Mouse (Mus musculus): Measurements from ENCODE around the gene Plscr4. TPM values are rescaled to one million over a fixed set of nuclear protein-coding genes. Genes with fewer than 3 reads are reported as not detected.

Plscr4 gene
- total RNA-seq, 1 experiment from 2014 or later = 0.23 TPM

DNA sequence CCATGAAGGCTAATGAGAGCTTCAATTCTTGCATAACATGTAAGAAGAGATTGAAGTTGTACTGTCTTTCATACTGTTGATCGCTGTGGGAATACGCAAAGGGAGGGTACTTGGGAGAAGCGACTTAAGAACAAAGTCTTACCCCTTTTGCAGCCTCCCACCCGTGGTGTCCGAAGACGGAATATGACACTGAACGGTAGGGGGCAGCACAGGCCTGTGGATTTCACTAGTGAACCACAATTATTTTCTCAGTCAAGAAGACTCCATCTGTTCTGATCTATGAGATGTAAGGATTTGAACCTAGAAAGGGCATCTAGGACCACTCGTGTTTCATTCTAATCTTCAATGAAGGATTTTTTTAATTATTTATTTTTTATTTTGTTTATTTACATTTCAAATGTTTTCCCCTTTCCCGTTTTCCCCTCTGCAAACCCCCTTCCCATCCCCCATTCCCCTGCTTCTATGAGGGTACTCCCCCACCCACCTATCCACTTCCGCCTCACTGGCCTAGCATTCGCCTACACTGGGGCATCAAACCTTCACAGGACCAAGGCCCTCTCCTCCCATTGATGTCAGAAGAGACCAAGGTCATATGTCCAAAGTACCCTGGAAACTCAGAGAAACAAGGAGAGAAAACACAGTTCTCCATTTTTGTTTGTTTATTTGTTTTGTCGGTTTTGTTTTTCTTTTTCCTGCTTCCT, 42.7 kb downstream of the Plscr4 start:
- no peak for ATAC-seq (ENCODE audit: extremely low read depth, insufficient number of reproducible peaks, low FRiP score, poor library complexity, severe bottlenecking)

DNA sequence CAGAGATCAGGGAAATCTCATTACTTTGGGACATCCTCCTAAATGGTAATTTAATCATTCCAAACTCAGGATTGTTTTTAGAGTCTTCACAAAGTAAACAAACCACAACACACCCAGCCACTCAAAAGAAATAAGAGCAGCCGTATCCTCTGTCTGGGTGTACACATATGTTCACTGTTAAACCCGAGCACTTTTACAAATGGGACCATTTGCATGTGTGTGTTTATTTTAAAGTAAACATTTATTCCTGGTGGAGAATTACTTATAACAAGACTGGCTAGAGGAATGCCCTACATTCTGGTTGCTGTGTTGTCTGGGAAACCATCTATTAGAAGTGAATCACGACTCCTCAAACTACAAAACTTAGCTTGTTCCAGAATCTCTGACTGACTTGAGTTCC, 47.1 kb downstream of the Plscr4 start:
- ATAC-seq (ENCODE audit: extremely low read depth, insufficient number of reproducible peaks, low FRiP score, poor library complexity, severe bottlenecking) = no peak

DNA sequence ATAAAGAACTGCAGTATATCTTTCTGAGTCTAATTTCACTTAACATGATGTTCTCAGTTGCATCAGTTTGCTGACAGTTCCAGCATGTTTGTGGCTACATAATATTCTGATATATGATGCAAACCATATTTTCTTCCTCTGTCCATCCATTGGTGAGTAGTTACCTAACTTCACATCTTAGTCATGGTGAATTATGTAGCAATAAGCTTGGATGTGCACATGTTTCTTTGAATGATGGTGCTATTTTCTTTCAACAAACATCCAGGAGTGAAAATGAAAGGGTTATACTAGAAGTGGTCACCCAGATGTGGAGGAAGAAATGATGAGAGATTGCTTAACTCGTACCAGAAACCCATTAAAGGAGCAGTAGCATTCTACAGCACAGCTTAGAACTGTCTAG, 47.7 kb downstream of the Plscr4 start:
- no peak for ATAC-seq (ENCODE audit: extremely low read depth, insufficient number of reproducible peaks, low FRiP score, poor library complexity, severe bottlenecking)

DNA sequence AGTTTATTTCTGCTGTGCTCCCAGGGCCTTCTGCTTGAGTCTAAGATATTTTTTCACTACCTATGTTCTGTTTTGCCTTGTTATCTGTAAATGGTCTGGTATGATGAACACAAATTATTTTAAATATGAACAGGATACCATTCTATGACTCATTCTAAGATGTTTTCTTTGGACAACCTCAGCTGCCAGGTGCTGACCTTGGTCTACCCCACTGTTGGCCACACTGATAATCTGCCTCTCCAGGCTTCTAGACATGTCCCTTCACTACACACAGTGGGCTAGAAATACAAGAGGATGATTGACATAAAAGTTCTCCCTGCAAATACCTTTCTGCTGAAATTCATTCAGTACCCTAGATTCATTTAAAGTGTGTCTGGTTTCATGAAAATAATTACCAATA, 54.5 kb downstream of the Plscr4 start:
- ATAC-seq (ENCODE audit: extremely low read depth, insufficient number of reproducible peaks, low FRiP score, poor library complexity, severe bottlenecking) = no peak

DNA sequence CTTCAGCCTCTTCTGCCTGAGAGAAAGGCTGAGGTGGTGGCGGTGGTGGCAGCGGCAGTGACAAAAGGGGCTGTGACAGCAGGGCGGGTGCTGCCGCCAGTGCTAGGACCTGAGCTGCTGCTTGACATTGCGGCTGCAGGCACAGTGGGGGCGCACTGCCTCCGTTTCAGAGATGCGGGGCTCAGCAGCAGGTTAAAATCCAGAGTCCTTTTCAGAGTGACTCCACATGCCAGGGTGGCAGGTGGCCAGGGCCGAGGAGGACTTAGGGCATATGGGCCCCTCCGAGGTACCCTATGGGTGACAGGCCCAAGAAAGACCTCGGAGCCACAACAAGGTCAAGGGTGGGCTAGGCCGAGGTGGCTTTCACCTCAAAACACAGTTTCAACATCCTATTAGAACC, 59.9 kb downstream of the Plscr4 start:
- ATAC-seq (ENCODE audit: extremely low read depth, insufficient number of reproducible peaks, low FRiP score, poor library complexity, severe bottlenecking) = no peak

DNA sequence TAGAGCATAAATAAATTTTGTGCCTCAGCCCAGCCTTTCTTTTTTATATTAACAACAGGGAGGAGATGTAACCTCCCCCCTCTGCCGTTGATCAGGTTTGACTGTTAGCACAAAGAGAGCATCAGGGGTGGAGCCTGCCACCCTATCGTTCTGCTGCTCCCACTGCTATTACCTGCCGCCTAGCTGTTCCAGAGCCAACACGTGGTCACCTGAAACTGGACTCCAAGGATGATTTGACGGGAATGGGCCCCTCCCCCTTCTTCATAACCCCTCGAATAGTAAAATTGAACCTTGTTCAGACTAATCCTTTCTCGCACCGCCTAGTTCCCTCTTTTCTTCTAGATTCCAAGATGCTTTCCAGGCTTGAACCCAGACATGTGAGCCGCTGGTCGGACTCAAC, 63.6 kb downstream of the Plscr4 start:
- ATAC-seq (ENCODE audit: extremely low read depth, insufficient number of reproducible peaks, low FRiP score, poor library complexity, severe bottlenecking) = no peak

DNA sequence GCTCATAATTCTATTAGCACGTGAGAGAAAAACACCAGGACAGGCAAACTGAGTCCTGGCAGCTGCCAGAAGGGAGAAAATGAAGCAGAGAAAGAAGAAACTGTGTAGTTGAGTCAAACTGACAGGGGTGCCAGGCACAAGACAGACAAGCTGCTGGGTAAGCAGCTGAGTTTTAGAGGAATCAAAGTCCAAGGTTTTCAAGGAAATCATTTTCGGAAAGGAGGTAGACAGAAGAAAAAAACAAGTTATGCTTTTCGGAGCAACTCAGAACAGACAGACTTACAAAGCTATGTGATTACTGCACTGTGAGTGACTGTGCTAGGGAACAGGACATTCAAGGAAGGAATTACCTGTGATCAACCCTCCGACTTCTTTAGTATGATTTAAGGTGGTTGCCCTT, 67.3 kb downstream of the Plscr4 start:
- ATAC-seq (ENCODE audit: extremely low read depth, insufficient number of reproducible peaks, low FRiP score, poor library complexity, severe bottlenecking) = no peak

DNA sequence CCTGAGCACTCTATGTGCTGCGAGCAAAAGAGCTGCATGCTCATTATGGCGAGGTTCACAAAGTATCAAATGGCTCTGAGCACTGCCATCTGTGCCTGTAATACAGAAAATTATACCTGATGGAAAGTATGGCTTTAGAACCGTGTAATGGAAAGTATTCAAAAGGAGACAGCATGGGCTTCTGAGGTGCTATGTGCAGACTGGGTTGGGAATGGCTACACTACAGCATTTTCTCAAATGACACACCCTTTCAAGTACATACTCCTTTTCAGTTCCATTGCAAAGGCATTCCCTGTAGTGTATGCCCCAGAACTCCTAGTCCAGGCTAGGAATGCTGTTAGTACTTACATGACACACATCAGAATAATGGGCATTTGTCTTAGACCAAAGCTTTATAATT, 72.9 kb downstream of the Plscr4 start:
- no peak for ATAC-seq (ENCODE audit: extremely low read depth, insufficient number of reproducible peaks, low FRiP score, poor library complexity, severe bottlenecking)

DNA sequence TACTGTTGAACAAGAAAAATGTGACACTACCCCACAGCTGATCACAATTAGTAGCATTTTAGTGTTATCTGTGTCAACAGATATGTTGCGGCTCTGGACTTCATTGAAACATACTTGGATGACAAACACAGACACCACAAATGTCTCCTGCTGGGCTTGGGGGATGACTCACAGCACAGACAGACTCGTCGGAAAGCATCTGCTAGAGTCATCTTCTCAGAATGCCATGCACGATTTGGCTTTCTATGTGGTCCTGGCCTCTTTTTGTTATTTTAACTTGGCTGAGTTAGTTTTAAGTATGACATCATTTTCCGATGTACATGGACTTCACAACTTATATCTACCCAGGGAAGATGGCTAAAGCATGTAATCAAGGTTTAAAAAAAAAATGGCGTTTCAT, 80.6 kb downstream of the Plscr4 start:
- ATAC-seq (ENCODE audit: extremely low read depth, insufficient number of reproducible peaks, low FRiP score, poor library complexity, severe bottlenecking) = no peak

DNA sequence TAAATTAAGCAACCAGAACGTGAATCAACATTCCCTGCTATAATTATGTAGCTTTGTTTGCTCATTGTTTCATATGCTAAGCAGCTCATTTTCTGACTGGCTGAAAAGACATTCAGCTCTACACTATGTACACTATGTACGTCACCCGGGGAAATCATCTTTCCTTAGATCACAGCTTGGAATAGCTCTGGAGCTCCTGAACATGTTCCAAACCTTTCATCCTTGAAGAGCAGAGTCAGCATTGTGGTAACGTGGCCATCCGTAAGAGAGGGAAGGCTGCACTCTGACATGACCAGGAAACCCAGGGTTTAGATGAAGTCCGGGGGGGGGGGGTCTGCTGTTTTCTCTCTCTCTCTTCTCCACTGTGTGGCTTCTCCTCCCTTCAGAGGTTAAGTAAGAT, 81.0 kb downstream of the Plscr4 start:
- ATAC-seq (ENCODE audit: extremely low read depth, insufficient number of reproducible peaks, low FRiP score, poor library complexity, severe bottlenecking) = no peak

Other genes starting within 250 kb of the Plscr4 start
- 17.8 and 18.8 TPM in 2 replicates for gene Plscr1, start 207.6 kb upstream of the Plscr4 start, total RNA-seq (2017)
- 0.47 and 3.3 TPM in 2 replicates for gene Plscr2, start 181.8 kb upstream of the Plscr4 start, total RNA-seq (2017)
- gene 1700057G04Rik, start 148.0 kb upstream of the Plscr4 start, total RNA-seq (2017) = not detected in 2 replicates
- 0.23 and 0.37 TPM in 2 replicates for gene Plod2, start 84.8 kb downstream of the Plscr4 start, total RNA-seq (2017)

All from neutrophil, adult 5-6 weeks (primary cell).